Mouse (Mus musculus) megakaryocyte, embryonic 14.5 days (primary cell): ENCODE measurements around the gene Gm11937. TPM values are rescaled to one million over a fixed set of nuclear protein-coding genes. Genes with fewer than 3 reads are reported as not detected.
"Not testable (repeated sequence)": the region's sequence is repeated elsewhere in the genome, so short reads cannot be mapped to it uniquely, and the experiment has no call there.

Experiments
- H3K27me3 ChIP-seq: replicated peaks from 2 replicates; pipeline ENCODE3; 2012; ENCODE audit warnings: inconsistent platforms
- H3K36me3 ChIP-seq: replicated peaks from 2 replicates; pipeline ENCODE3; 2012; ENCODE audit warnings: low read length, inconsistent platforms, mixed read lengths
- H3K4me1 ChIP-seq: 2 replicates; pipeline ENCODE4 v1.6.1; 2012; ENCODE audit warnings: inconsistent platforms
- H3K4me3 ChIP-seq: replicated peaks from 2 replicates; pipeline ENCODE3; 2012; ENCODE audit warnings: moderate library complexity, mild to moderate bottlenecking, inconsistent platforms
- H3K9me3 ChIP-seq: 2 replicates; pipeline ENCODE4 v1.6.1; 2012; ENCODE audit warnings: inconsistent platforms
- FLI1 ChIP-seq: IDR thresholded peaks from 2 replicates; pipeline ENCODE4 v1.6.1; 2012; ENCODE audit warnings: low read length, inconsistent platforms, mixed read lengths
- GATA1 ChIP-seq: IDR thresholded peaks from 3 replicates; pipeline ENCODE4 v1.6.1; 2012; ENCODE audit warnings: mixed read lengths, low read length, inconsistent platforms, borderline replicate concordance
- polyA plus RNA-seq: library from polyadenylated mRNA; stranded (reverse); fragments of >175 nt; gene quantifications from 2 replicates; pipeline ENCODE4 v1.2.3, GENCODE M21; 2012; ENCODE audit warnings: low replicate concordance; ENCODE audit not compliant: insufficient read depth

Gm11937 gene
- not detected in 2 replicates for polyA plus RNA-seq

GRCm38 (mm10) chr11:99610089-99610488 is at the start of gene Gm11937:
TSS of gene Gm11937 (minus strand) at chr11:99610189.
- H3K9me3 ChIP-seq, H3K4me3 ChIP-seq, H3K27me3 ChIP-seq, H3K4me1 ChIP-seq, H3K36me3 ChIP-seq: not testable (repeated sequence)

- Histone ChIP-seq H3K4me1 (no peaks in the 10 kb centered on the region), H3K27me3 (no peaks in the 10 kb centered on the region), H3K9me3 (0 out of 2 replicates have a peak, but pooled peaks cover 3% of the 10 kb centered on the region), H3K4me3 (no peak overlapping the region), H3K36me3 (no peaks in the 10 kb centered on the region)
- TF ChIP-seq FLI1 (no peak), GATA1 (no peak)
These were observed 49.3 kb upstream of the Gm11937 start for GRCm38 (mm10) chr11:99659256-99659655.

- not testable (repeated sequence) for H3K4me1 ChIP-seq, H3K36me3 ChIP-seq, H3K9me3 ChIP-seq, H3K4me3 ChIP-seq, H3K27me3 ChIP-seq
These were observed 48.5 kb upstream of the Gm11937 start, which contains the start of gene Gm11563 for GRCm38 (mm10) chr11:99658467-99659010. TSS of gene Gm11563 (minus strand) at chr11:99658960.

- H3K9me3 ChIP-seq, result 0 out of 2 replicates have a peak, but pooled peaks cover 3% of the 10 kb centered on the region
These were observed 47.1 kb upstream of the Gm11937 start for GRCm38 (mm10) chr11:99657051-99657450.

GRCm38 (mm10) chr11:99650136-99650535 is 40.1 kb upstream of the Gm11937 start, which contains the start of gene Gm11555:
TSS of gene Gm11555 (minus strand) at chr11:99650236.
- Histone ChIP-seq H3K27me3 (no peaks in the 10 kb centered on the region), H3K36me3 (no peaks in the 10 kb centered on the region), H3K4me1 (no peaks in the 10 kb centered on the region), H3K9me3 (no peaks in the 10 kb centered on the region), H3K4me3 (no peak within 1 kb of the TSS)
- TF ChIP-seq FLI1, result no peak

More at GRCm38 (mm10) chr11:99657051-99657450, 47.1 kb upstream of the Gm11937 start:
- Histone ChIP-seq H3K27me3 (no peaks in the 10 kb centered on the region), H3K36me3 (no peaks in the 10 kb centered on the region), H3K4me1 (no peaks in the 10 kb centered on the region), H3K4me3 (no peak overlapping the region)
- no peak for TF ChIP-seq GATA1
- no peak for TF ChIP-seq FLI1

- Histone ChIP-seq H3K9me3 (no peaks in the 10 kb centered on the region), H3K27me3 (no peaks in the 10 kb centered on the region), H3K36me3 (no peaks in the 10 kb centered on the region), H3K4me3 (no peak overlapping the region), H3K4me1 (no peaks in the 10 kb centered on the region)
- TF ChIP-seq GATA1 (no peak), FLI1 (no peak)
These were observed 36.5 kb upstream of the Gm11937 start for GRCm38 (mm10) chr11:99646444-99646843.

- TF ChIP-seq GATA1 (no peak), FLI1 (no peak)
- H3K36me3 ChIP-seq, result no peaks in the 10 kb centered on the region
- no peaks in the 10 kb centered on the region for H3K9me3 ChIP-seq
- H3K27me3 ChIP-seq, result no peaks in the 10 kb centered on the region
- no peaks in the 10 kb centered on the region for H3K4me1 ChIP-seq
- H3K4me3 ChIP-seq, result no peak overlapping the region
These were observed 34.4 kb upstream of the Gm11937 start for GRCm38 (mm10) chr11:99644351-99644750.

- H3K4me3 ChIP-seq, H3K4me1 ChIP-seq, H3K36me3 ChIP-seq, H3K9me3 ChIP-seq, H3K27me3 ChIP-seq: not testable (repeated sequence)
These were observed 33.7 kb upstream of the Gm11937 start, which contains the start of gene Krtap4-7 for GRCm38 (mm10) chr11:99643635-99644139. TSS of gene Krtap4-7 (minus strand) at chr11:99644089.

GRCm38 (mm10) chr11:99640926-99641325 is 30.9 kb upstream of the Gm11937 start:
- no peak overlapping the region for H3K4me3 ChIP-seq
- TF ChIP-seq FLI1 (no peak), GATA1 (no peak)
- H3K36me3 ChIP-seq, result no peaks in the 10 kb centered on the region
- no peaks in the 10 kb centered on the region for H3K9me3 ChIP-seq
- H3K27me3 ChIP-seq, result peaks cover 1% of the 10 kb centered on the region
- H3K4me1 ChIP-seq, result no peaks in the 10 kb centered on the region

GRCm38 (mm10) chr11:99637086-99637485 is 27.1 kb upstream of the Gm11937 start:
- no peak for TF ChIP-seq FLI1
- no peak for TF ChIP-seq GATA1

GRCm38 (mm10) chr11:99634653-99635134 is 24.7 kb upstream of the Gm11937 start, which contains the start of gene Krtap4-2:
TSS of gene Krtap4-2 (minus strand) at chr11:99635084.
- Histone ChIP-seq H3K27me3 (peaks cover 1% of the 10 kb centered on the region), H3K36me3 (no peaks in the 10 kb centered on the region), H3K9me3 (no peaks in the 10 kb centered on the region), H3K4me3 (no peak within 1 kb of the TSS), H3K4me1 (no peaks in the 10 kb centered on the region)
- TF ChIP-seq FLI1 (no peak), GATA1 (no peak)

More at GRCm38 (mm10) chr11:99637086-99637485, 27.1 kb upstream of the Gm11937 start:
- no peaks in the 10 kb centered on the region for H3K36me3 ChIP-seq
- no peaks in the 10 kb centered on the region for H3K9me3 ChIP-seq
- no peak overlapping the region for H3K4me3 ChIP-seq
- H3K4me1 ChIP-seq, result no peaks in the 10 kb centered on the region
- peaks cover 1% of the 10 kb centered on the region for H3K27me3 ChIP-seq
